Mouse (Mus musculus) thymus, postnatal 4 days (tissue): ENCODE measurements around the gene Clrn2.
"Not testable (repeated sequence)": the region's sequence is repeated elsewhere in the genome, so short reads cannot be mapped to it uniquely, and the experiment has no call there.

Experiments used
- DNase-seq: peaks from one replicate; pipeline ENCODE4 v3.0.0; 2021

Clrn2 gene

DNA sequence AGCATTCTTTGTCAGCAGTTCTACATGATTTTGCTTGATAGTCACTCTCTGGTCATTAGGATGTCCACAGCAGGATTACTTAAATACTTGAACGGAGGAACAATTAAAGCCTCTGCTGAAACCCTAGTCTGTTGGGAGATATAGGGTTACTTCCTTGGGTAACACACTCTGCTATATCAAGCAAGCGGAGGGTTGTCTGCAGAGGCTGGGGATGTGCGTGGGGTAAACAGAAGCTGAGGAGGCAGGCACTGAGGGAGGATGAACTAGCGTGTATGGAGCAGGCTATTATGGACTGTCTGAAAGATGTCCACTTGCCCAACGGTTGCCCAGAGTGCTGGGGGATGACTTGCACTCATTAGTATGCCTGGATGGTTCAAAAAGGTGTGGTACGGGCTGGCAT lies at the start of gene Clrn2:
Gene Clrn2 (plus strand): TSS at position 301 of the 400 bp plus-strand sequence.
- DNase-seq = no peak

- no peak for DNase-seq
Observed at GRCm38 (mm10) chr5:45406129-45406528, 47.4 kb upstream of the Clrn2 start.

DNA sequence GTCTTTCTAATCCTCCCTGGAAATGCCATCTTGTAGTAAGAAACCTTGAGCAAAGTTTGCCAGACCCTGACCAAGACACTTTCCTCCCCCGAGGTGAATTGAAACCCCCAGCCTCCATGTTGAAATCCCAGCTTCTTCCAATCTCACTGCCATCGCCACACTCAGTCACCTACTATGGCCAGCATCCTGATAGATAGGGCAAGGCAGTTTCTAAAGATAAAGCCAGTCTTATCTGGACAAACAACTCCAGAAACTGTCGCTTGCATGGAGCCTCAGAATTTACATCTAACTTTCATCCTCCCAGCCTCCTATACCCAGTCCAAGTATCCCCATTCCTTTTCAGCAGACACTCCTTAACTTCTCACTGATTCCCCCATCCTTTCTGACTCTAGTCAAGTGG lies 37.1 kb upstream of the Clrn2 start:
- DNase-seq = no peak

GRCm38 (mm10) chr5:45417859-45418443 lies 35.6 kb upstream of the Clrn2 start:
- DNase-seq = no peak

DNA sequence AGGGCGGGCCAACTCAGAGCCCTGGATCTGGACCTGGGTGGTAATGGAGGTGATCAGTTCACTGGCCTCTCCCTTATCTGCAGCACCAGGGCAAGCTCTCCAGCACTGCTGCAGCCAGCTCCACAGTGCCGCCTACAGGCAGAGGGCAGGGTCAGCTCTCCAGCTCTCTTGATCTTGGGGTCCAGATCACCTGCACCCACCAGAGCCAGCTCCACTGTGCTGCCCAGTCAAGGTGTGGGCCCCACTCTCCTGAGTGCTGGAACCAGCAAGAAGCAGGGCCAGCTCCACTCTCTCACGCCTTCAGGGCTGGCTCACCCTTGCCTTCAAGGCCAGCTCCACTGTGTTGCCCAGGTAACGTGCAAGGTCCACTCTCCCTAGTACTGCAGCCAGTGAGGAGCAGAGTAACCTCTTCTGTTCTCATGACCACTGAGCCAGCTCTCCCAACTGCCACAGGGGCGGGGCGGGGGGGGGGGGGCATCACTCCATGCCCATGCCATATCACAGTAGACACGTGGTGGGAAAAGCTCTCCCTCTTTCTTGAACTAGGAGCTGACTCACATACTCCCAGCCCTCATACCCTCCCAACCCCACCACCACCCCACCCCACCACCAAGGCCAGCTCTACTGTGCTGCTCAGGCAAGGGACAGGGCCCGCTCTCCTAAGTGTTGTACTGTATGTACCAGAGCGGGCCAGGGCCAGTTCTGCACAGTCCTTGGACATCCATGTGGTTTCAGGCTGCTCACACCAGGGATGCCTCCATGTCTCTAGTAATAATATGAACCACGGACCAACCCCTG lies 33.5 kb upstream of the Clrn2 start:
- peak; percentile 63 for DNase-seq

DNA sequence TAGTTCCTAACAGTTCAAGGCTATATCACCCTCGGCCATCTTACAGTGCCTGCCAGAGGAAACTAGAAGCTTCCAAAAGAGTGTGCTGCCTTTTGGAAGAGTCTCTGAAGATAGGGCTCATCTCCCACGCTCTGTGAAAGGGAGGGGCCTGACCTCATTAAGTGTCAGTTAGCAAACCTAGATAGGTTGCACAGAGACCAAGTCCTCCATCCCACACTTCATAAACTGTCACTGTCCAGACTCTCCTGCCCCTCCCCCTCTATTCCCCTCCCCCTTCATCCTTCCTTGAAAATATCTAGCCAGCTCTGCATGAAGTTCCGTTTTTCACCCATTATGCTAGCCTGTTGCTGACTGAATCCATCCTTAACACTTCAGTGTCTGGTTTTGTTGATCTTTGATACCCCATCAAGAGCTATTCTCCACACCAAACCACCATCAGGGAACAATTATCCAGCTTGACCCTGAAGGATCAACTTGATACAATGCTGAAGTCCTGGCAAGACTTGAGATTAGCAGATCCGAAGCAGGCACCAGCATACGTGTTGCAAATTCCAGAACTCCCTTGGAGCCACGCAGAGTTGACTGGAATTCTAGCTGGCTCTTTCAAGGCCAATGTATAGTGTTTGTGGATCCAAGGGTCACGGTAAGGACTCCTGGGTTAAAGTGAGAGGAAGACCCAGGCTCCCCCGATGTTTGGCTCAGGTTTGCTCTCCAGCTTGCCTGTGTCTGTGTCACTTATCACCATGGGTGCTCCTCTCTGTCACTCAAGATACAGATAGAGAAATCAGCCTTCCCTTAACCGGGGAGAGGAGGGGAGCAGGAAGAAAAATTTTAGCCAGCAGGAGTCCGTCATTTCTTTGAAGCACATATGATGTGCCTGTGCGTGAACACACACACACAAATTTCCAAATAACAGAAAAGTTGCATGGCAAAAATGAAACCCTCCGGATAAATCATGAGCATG lies 31.4 kb upstream of the Clrn2 start:
- no peak for DNase-seq

DNA sequence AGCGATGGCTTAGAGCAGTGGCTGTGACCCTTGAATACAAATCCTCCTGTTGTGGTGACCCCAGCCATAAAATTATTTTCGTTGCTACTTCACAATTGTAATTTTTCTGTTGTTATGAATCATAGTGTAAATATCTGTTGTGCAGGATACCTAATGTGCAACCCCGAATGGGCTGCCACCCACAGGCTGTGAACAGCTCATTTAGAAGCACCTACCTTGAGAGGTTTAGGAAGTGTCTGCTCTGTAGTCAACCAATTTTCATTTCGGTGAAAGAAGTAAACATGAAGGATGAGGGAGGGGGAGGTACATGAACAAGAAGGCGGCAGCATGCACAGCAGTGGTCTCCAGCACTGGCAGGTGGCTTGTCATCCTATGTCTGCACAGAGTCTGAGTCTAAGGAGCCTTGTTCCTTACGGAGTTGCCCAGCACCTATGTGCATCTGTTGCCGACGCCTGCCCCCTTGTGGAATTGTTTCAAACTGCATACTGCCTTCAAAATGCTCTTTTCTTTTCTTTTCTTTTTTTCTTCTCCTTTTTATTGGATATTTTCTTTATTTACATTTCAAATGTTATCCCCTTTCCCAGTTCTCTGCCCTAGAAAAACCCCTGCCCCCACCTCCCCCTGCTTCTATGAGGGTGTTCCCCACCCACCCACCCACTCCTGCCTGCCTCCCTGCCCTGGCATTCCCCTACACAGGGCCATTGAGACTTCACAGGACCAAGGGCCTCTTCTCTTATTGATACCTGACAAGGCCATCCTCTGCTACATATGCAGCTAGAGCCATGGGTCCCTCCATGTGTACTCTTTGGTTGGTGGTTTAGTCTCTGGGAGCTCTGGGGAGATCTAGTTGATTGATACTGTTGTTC lies 29.3 kb upstream of the Clrn2 start:
- DNase-seq = peak; percentile 69

- not testable (repeated sequence) for DNase-seq
Observed at GRCm38 (mm10) chr5:45425771-45426170, 27.8 kb upstream of the Clrn2 start.

GRCm38 (mm10) chr5:45426416-45427034 lies 27.0 kb upstream of the Clrn2 start:
- no peak for DNase-seq

DNA sequence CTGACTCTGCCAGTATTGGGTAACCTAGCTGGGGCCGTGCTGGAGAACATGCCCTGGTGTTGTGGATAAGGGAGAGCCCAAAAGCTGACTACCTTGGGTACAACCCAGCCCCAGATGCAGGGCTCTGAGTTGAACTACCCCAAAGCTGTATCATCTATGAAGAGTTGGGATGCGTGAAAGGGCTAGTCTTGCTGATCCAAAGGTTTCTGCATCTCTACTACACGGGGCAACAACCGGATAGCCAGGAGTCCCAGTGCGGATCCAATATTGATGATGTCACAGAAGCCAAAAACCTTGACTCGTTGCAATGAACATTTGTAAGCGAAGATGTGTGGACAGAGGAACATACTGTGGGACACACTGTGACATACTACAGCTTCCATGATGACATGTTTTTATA lies 25.7 kb upstream of the Clrn2 start:
- no peak for DNase-seq

- no peak for DNase-seq
Observed at GRCm38 (mm10) chr5:45435967-45436950, 17.3 kb upstream of the Clrn2 start.

GRCm38 (mm10) chr5:45437826-45438225 lies 15.7 kb upstream of the Clrn2 start:
- DNase-seq = no peak

- DNase-seq = no peak
Observed at GRCm38 (mm10) chr5:45438301-45438700, 15.2 kb upstream of the Clrn2 start.

GRCm38 (mm10) chr5:45441124-45441523 lies 12.4 kb upstream of the Clrn2 start:
- DNase-seq = no peak

- DNase-seq = no peak
Observed at GRCm38 (mm10) chr5:45441745-45442144, 11.8 kb upstream of the Clrn2 start.

DNA sequence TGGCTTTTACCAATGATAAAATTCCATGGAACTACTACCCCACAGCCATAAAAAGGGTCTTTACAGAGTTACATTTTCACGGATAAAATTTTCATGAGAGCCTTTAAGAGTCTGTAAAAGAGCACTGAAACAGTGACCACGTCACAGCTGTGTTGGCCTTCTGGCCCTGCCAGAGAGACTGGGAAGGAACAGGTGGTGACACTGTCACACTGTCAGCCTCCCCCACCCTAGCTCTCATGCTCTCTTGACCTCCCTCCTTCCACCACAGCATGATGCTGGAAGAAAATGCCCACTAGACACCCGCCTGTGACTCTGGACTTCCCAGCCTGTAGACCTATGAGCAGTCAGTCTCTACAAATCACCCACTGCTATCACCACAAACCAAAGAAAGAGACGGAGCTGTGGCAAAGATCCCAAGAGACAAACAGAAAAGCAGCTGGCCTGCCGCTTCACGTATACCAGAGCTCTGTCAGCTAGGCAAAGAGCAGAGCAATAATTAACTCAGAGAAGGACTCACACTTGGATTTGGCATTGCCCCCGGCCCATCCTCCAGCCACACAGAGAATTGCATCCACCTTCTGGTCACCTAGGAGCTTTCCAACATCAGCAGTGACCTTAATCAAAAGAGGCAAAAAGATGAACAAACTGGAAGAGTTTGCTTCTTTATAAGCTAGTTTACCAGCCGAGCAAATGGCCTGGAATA lies 9.3 kb upstream of the Clrn2 start:
- no peak for DNase-seq

GRCm38 (mm10) chr5:45448676-45449075 lies 4.9 kb upstream of the Clrn2 start:
- peak; percentile 12 for DNase-seq

DNA sequence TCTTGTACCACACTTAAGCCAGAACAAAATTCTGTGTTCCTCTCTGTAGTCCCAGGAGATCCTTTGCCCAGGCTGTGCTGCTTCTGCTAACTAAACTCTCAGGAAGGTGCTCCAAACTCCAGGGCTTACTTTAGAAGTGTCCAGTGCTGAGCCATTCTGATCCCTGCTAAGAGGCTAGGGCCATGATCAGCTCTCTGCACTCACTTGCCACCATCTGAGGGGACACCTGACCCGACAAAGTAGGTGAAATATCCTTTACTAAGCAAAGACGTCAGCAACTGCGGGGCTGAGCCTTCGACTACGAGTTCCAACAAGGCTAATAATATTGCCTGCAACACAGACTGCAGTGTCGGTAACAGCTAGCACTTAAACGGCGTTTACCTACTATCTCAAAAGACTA lies 4.3 kb upstream of the Clrn2 start:
- DNase-seq = peak; percentile 21

- DNase-seq = peak; percentile 98
Observed at GRCm38 (mm10) chr5:45449831-45450716, 3.5 kb upstream of the Clrn2 start, which contains the start of gene Qdpr. Gene Qdpr (minus strand): TSS chr5:45450236.
